9 mouse cellular contexts compared by ENCODE assay signal in the genomic region with DNA sequence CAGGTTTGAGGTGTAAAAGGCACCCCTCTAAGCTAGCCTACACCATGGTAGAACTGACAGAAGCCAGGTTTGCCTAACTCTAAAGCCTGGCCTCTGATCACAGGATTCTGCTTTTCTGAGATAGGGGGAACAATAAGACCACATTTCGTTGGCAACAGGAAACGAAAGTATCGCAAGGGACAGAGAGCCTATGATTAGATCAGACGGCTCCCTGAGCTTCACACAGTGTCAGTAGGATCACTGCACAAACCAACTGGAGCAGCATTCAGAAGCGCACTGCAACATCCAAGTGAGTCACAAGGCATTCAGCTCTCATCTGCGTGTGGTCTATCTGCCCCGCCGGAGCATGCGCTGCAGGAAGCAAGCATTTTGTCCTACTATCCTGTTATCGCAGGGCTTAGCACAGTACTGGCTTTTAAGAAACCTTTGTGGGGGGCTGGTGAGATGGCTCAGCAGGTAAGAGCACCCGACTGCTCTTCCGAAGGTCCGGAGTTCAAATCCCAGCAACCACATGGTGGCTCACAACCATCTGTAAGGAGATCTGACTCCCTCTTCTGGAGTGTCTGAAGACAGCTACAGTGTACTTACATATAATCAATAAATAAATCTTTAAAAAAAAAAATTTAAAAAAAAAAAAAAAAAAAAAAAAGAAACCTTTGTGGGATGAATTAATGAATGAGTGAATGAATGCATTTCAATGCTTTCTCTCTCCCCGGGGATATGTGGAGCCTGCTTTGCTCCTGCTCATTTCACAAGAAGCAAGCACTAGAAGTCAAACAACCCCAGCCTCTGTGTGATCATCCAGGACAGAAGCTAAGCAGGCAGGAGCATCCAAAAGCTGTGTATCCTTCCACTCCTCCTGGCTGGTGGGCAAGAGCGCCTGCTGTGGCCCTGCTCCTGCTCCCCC. TPM values are rescaled to one million over a fixed set of nuclear protein-coding genes. Genes with fewer than 3 reads are reported as not detected.
A peak's percentile ranks its signal among the peaks of the same experiment; 100 is the strongest.
DNase-seq lines count a peak whose midpoint lies in the region; ATAC-seq lines count a peak whose summit lies in the region.
"Had no signal": no experiment of that assay in that cellular context is flagged by ENCODE, and none has a peak within 500 bp of the region (broad histone marks: within the 10 kb centered on the region; RNA-seq: fewer than 3 reads in every experiment).

No protein-coding gene starts in this region.

- ATAC-seq in frontal cortex, adult (ENCODE audit: low TSS enrichment): peak; percentile 62
- ATAC-seq: Patski had no signal

- no peak for DNase-seq in frontal cortex, postnatal 14 days (ENCODE audit: low spot score in 2 of 2)
- DNase-seq in retina, embryonic 14.5 days (ENCODE audit: low spot score): peak; percentile 11
- DNase-seq in retina, postnatal 1 day: no peak
- DNase-seq in induced T-regulatory cell, adult 2 months (ENCODE audit: low read depth): peak; percentile 74
- DNase-seq in thymus, postnatal 10 days (ENCODE audit: low spot score in 2 of 2): peak; percentile 23 to 32
- DNase-seq in MN1 (ENCODE audit: low spot score): no peak
- no peak for DNase-seq in adrenal gland, postnatal 25 days

RNA-seq across cellular contexts. Expression of gene Mturn, which starts 37.6 kb away (rescaled TPM):
- 13.2 and 20.6 TPM in 2 replicates for total RNA-seq in adrenal gland, postnatal 25 days (2021)

Comparison
In these comparisons a context has a peak if more than half of its experiments do, and no peak if none do; other contexts are left out.
1. DNase-seq: peak in retina, embryonic 14.5 days (single experiment), induced T-regulatory cell, adult 2 months (single experiment) and thymus, postnatal 10 days (2 of 2); none in frontal cortex, postnatal 14 days (0 of 2), retina, postnatal 1 day (single experiment), MN1 (single experiment) and adrenal gland, postnatal 25 days (single experiment).